Comparison of ENCODE assay signal across 8 mouse cellular contexts in the genomic region with DNA sequence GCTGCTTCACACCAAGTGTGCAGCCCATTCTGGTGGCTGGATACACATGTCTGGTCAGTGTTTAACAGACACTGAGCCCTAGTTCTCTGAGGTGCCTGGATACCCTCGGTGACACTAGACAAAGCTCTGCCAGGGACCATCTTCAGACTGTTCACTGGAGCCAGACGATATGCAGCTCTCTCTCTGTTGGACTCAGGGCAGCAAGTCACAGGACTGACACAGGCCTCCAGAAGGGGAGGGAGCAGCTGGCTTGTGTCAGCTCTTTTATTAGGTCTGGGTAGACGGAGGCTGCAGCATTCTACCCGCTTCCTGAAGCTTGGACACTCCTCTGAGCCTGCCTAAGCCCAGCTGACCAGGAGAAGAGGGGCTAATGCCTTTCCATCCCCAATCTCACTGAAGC. TPM values are rescaled to one million over a fixed set of nuclear protein-coding genes. Genes with fewer than 3 reads are reported as not detected.
DNase-seq lines count a peak whose midpoint lies in the region; ATAC-seq and TF ChIP-seq lines count a peak whose summit lies in the region.
"Had no signal": no experiment of that assay in that cellular context is flagged by ENCODE, and none has a peak within 500 bp of the region (broad histone marks: within the 10 kb centered on the region; RNA-seq: fewer than 3 reads in every experiment).

No protein-coding gene starts in this region.

- peak overlapping the region; percentile 44; the same call in 1 of the 2 replicates for H3K27ac ChIP-seq in thymus, adult 2 months (ENCODE audit: control insufficient read depth, insufficient read depth, low read length)
- H3K27ac ChIP-seq in heart, embryonic 14.5 days (replicated peaks in 1 of 2; ENCODE audit: control insufficient read depth in 1 of 2, insufficient read depth in 1 of 2, low read depth in 2 of 2, low read length in 2 of 2): peak overlapping the region; percentile 61 to 71; a peak in 3 of 4 replicates
- peak overlapping the region; percentile 52; the same call in 1 of the 2 replicates for H3K27ac ChIP-seq in stomach, embryonic 16.5 days (ENCODE audit: low read length)
- no peak overlapping the region for H3K27ac ChIP-seq in forebrain, embryonic 10.5 days
- H3K27ac ChIP-seq: forebrain, embryonic 12.5 days had no signal

- no peak for ATAC-seq in heart, embryonic 14.5 days (ENCODE audit: insufficient number of reproducible peaks, insufficient read depth, low FRiP score, low read depth)
- no peak for ATAC-seq in stomach, embryonic 16.5 days (ENCODE audit: insufficient read depth, low FRiP score)

- no peaks in the 10 kb centered on the region for H3K27me3 ChIP-seq in thymus, adult 2 months (ENCODE audit: control insufficient read depth, insufficient read depth, low read length)
- H3K27me3 ChIP-seq in heart, embryonic 14.5 days (ENCODE audit: control insufficient read depth, insufficient read depth, low read length): no peaks in the 10 kb centered on the region
- H3K27me3 ChIP-seq in stomach, embryonic 16.5 days (ENCODE audit: control insufficient read depth, insufficient read depth, low read length): no peaks in the 10 kb centered on the region
- H3K27me3 ChIP-seq in forebrain, embryonic 10.5 days (ENCODE audit: poor library complexity, severe bottlenecking): no peaks in the 10 kb centered on the region
- H3K27me3 ChIP-seq: forebrain, embryonic 12.5 days had no signal

- 80% methylated on average over 4 of the region's 4 CpGs for WGBS in thymus, adult 2 months
- 12% methylated on average over 4 of the region's 4 CpGs for WGBS in heart, embryonic 14.5 days
- 25% methylated on average over 4 of the region's 4 CpGs for WGBS in stomach, embryonic 16.5 days
- 47% methylated on average over 4 of the region's 4 CpGs for WGBS in forebrain, embryonic 10.5 days

- TF ChIP-seq CTCF in thymus, adult 2 months (IDR thresholded peaks at IDR 0.05; ENCODE audit: borderline replicate concordance, control insufficient read depth, extremely low read depth, insufficient read depth, low read length, poor library complexity): no peak

- no peaks in the 10 kb centered on the region for H3K9me3 ChIP-seq in heart, embryonic 14.5 days (ENCODE audit: control insufficient read depth, low read length)
- H3K9me3 ChIP-seq in stomach, embryonic 16.5 days (replicated peaks; ENCODE audit: control insufficient read depth, low read length): no peaks in the 10 kb centered on the region
- H3K9me3 ChIP-seq in forebrain, embryonic 10.5 days: no peaks in the 10 kb centered on the region
- H3K9me3 ChIP-seq: forebrain, embryonic 12.5 days had no signal

- H3K4me2 ChIP-seq in heart, embryonic 14.5 days (ENCODE audit: low read length): no peak overlapping the region
- H3K4me2 ChIP-seq in stomach, embryonic 16.5 days (ENCODE audit: low read depth, low read length): no peak overlapping the region
- H3K4me2 ChIP-seq: forebrain, embryonic 12.5 days had no signal

- H3K9ac ChIP-seq in heart, embryonic 14.5 days (ENCODE audit: low read length): no peak overlapping the region
- H3K9ac ChIP-seq in stomach, embryonic 16.5 days (ENCODE audit: low read length): no peak overlapping the region
- H3K9ac ChIP-seq: forebrain, embryonic 12.5 days had no signal

- no peak for DNase-seq in thymus, adult 2 months
- no peak for DNase-seq in thymus, postnatal 4 days
- DNase-seq in kidney, adult 8-10 months: peak; percentile 59 to 71
- no peak for DNase-seq in yolk sac, embryonic 10.5 days (ENCODE audit: low spot score)
- no peak for DNase-seq in forebrain, embryonic 10.5 days (ENCODE audit: extremely low spot score, low spot score)

- no peaks in the 10 kb centered on the region for H3K36me3 ChIP-seq in thymus, adult 2 months (ENCODE audit: control insufficient read depth, insufficient read depth, low read length)
- H3K36me3 ChIP-seq in heart, embryonic 14.5 days (ENCODE audit: control insufficient read depth, insufficient read depth, low read length): no peaks in the 10 kb centered on the region
- no peaks in the 10 kb centered on the region for H3K36me3 ChIP-seq in stomach, embryonic 16.5 days (ENCODE audit: control insufficient read depth, insufficient read depth, low read length)
- H3K36me3 ChIP-seq in forebrain, embryonic 10.5 days (replicated peaks): no peaks in the 10 kb centered on the region
- H3K36me3 ChIP-seq: forebrain, embryonic 12.5 days had no signal

- TF ChIP-seq POLR2A in thymus, adult 2 months (IDR thresholded peaks at IDR 0.05; ENCODE audit: control insufficient read depth, extremely low read depth, insufficient read depth, low read length, poor library complexity): no peak

- H3K4me3 ChIP-seq in thymus, adult 2 months (ENCODE audit: control insufficient read depth, insufficient read depth, low read length): no peak overlapping the region
- no peak overlapping the region for H3K4me3 ChIP-seq in heart, embryonic 14.5 days (ENCODE audit: control insufficient read depth in 1 of 2, insufficient read depth in 1 of 2, low read depth in 1 of 2, low read length in 2 of 2)
- H3K4me3 ChIP-seq in stomach, embryonic 16.5 days (replicated peaks; ENCODE audit: low read length): no peak overlapping the region
- H3K4me3 ChIP-seq in forebrain, embryonic 10.5 days: no peak overlapping the region
- H3K4me3 ChIP-seq: forebrain, embryonic 12.5 days had no signal

- H3K4me1 ChIP-seq in thymus, adult 2 months (replicated peaks; ENCODE audit: control insufficient read depth, insufficient read depth, low read length): peaks cover 43% of the 10 kb centered on the region
- peaks cover 49 to 61% of the 10 kb centered on the region in 2 experiments for H3K4me1 ChIP-seq in heart, embryonic 14.5 days (ENCODE audit: control insufficient read depth in 2 of 2, insufficient read depth in 2 of 2, low read length in 2 of 2)
- peaks cover 26% of the 10 kb centered on the region for H3K4me1 ChIP-seq in stomach, embryonic 16.5 days (ENCODE audit: control insufficient read depth, insufficient read depth, low read length)
- H3K4me1 ChIP-seq in forebrain, embryonic 10.5 days: peaks cover 42% of the 10 kb centered on the region

RNA-seq across cellular contexts. Expression of a gene that starts 8.8 kb away (rescaled TPM):
- 61.1 and 64.5 TPM in 2 replicates for polyA plus RNA-seq in thymus, adult 2 months (2012; rRNA removed)
- polyA plus RNA-seq in heart, embryonic 14.5 days (2014; fragmentation: Nextera tagmentation; extraction: Ambion mirVana): 51.4 and 58.2 TPM in 2 replicates
- 59.5 and 69.6 TPM in 2 replicates for polyA plus RNA-seq in stomach, embryonic 16.5 days (2015; fragmentation: Nextera tagmentation; extraction: Ambion mirVana)
- 24.3 and 25.1 TPM in 2 replicates for polyA plus RNA-seq in forebrain, embryonic 10.5 days (2016; fragmentation: Nextera tagmentation; extraction: Ambion mirVana)

Comparison
In these comparisons a context has a peak if more than half of its experiments do, and no peak if none do; other contexts are left out.
1. DNase-seq: peak in kidney, adult 8-10 months (2 of 2); none in thymus, adult 2 months (single experiment), thymus, postnatal 4 days (single experiment), yolk sac, embryonic 10.5 days (single experiment) and forebrain, embryonic 10.5 days (single experiment).